Mouse (Mus musculus) left cerebral cortex, postnatal 25 days (tissue): ENCODE measurements at regions not wholly inside any gene's neighbourhood (a gene's known extent, or its start where the extent isn't known, plus 50 kb on each side); places are given as distances from the start of the nearest gene placed in this dataset.
A peak's percentile ranks its signal among the peaks of the same experiment; 100 is the strongest.

ENCODE experiments used
- DNase-seq, 2 experiments: peaks; one replicate each; pipeline ENCODE4 v3.0.0; 2022; ENCODE audit warnings: low spot score in 2 of 2, mixed read lengths in 1 of 2
- intact Hi-C: fragments of 180-260 bp; cut with DNase I; formaldehyde crosslinking; loops from one replicate; pipeline ENCODE4 v1.15.1; 2025

GRCm38 (mm10) chr4:54798523-54798922 lies 146.3 kb upstream of the Zfp462 start:
- intact Hi-C loops, result no loop called here
- no peak for DNase-seq

GRCm38 (mm10) chr4:54811163-54811562 lies 133.7 kb upstream of the Zfp462 start:
- intact Hi-C loops, result no loop called here

GRCm38 (mm10) chr4:54812740-54813634 lies 131.9 kb upstream of the Zfp462 start:
- intact Hi-C loops, result no loop called here
- no peak for DNase-seq

More at GRCm38 (mm10) chr4:54811163-54811562, 133.7 kb upstream of the Zfp462 start:
- DNase-seq, result no peak

GRCm38 (mm10) chr4:54837326-54837725 lies 107.5 kb upstream of the Zfp462 start:
- intact Hi-C loops, result no loop called here

GRCm38 (mm10) chr4:54838111-54838510 lies 106.7 kb upstream of the Zfp462 start:
- intact Hi-C loops, result no loop called here
- no peak for DNase-seq

More at GRCm38 (mm10) chr4:54837326-54837725, 107.5 kb upstream of the Zfp462 start:
- peak; percentile 7 to 16 for DNase-seq

GRCm38 (mm10) chr4:54838794-54839193 lies 106.1 kb upstream of the Zfp462 start:
- no peak for DNase-seq
- intact Hi-C loops, result no loop called here

GRCm38 (mm10) chr4:54852991-54853925 lies 91.6 kb upstream of the Zfp462 start:
- intact Hi-C loops, result no loop called here
- no peak for DNase-seq

- DNase-seq, result no peak
- intact Hi-C loops, result no loop called here
Measured at GRCm38 (mm10) chr4:54858604-54859003, 86.2 kb upstream of the Zfp462 start.

GRCm38 (mm10) chr4:54866062-54866461 lies 78.8 kb upstream of the Zfp462 start:
- no peak for DNase-seq
- intact Hi-C loops, result no loop called here

GRCm38 (mm10) chr4:54874136-54874827 lies 70.6 kb upstream of the Zfp462 start:
- no peak for DNase-seq
- intact Hi-C loops, result no loop called here

- intact Hi-C loops, result no loop called here
- DNase-seq, result no peak
Measured at GRCm38 (mm10) chr4:54875506-54875905, 69.3 kb upstream of the Zfp462 start.

GRCm38 (mm10) chr4:54877361-54877760 lies 67.5 kb upstream of the Zfp462 start:
- intact Hi-C loops, result no loop called here
- no peak for DNase-seq

- DNase-seq, result no peak
- intact Hi-C loops, result no loop called here
Measured at GRCm38 (mm10) chr4:54878531-54878930, 66.3 kb upstream of the Zfp462 start.

- no peak for DNase-seq
- intact Hi-C loops, result no loop called here
Measured at GRCm38 (mm10) chr4:54893288-54893687, 51.6 kb upstream of the Zfp462 start.
